Mouse (Mus musculus) liver, embryonic 14.5 days (tissue): ENCODE data around the gene Nrtn.

ENCODE experiments used
- CTCF ChIP-seq: IDR thresholded peaks from 2 replicates; pipeline ENCODE4 v1.5.1; 2016; ENCODE audit warnings: antibody characterized with exemption, low read depth, control low read depth
- EP300 ChIP-seq: IDR thresholded peaks from 2 replicates; pipeline ENCODE4 v1.6.1; 2016; ENCODE audit warnings: antibody characterized with exemption, low read depth

DNA sequence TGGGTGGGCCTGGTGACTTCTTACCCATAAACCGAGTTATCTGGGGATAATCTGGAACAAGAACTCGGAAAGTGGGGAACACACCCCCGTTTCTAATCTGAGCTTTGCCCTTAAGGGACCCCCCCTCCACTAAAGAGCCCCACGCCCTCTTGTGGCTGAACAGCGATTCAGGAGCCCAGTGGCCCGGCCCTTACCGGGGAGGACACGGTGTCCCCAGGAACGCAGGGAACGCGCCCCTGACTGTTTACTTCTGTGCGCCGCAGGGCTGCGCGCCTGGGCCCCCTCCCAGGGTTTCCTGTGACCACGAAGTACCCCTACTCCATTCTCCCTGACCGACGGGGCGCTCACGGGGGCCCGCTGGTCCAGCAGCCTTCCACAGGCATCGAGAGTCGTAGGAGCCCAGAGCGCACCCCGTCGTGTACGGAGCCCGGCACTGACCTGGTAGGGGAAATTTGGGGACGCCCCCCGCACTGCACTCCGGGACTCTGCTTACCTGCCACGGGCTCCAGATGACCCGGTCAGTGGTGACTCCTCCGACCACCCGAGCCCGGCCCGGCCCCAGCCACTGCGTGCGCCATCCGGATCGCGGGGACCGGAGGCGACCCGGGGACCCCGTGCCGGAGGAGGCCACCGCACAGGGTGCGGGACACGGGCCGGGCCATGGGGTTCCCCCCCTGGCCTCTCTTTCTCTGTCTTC is 479 bp downstream of the Nrtn start:
- TF ChIP-seq CTCF (peak; percentile 70), EP300 (no peak)
